Mouse (Mus musculus) liver, postnatal 0 days (tissue): Measurements from ENCODE around the gene Ate1.

Experiments used
- CTCF ChIP-seq: sonication (generic); IDR thresholded peaks from 2 replicates; pipeline ENCODE4 v1.5.1; 2016; ENCODE audit warnings: antibody characterized with exemption, low read depth
- EP300 ChIP-seq: IDR thresholded peaks from 2 replicates; pipeline ENCODE4 v1.6.1; 2016; ENCODE audit warnings: antibody characterized with exemption, low read depth, mild to moderate bottlenecking

GRCm38 (mm10) chr7:130552780-130553179 lies 32.6 kb upstream of the Ate1 start:
- TF ChIP-seq CTCF, result no peak
- no peak for TF ChIP-seq EP300
